ENCODE assay signal across 8 mouse cellular contexts in genomic region chr6:83108762-83109668, GRCm38 (mm10). TPM values are rescaled to one million over a fixed set of nuclear protein-coding genes. Genes with fewer than 3 reads are reported as not detected.
DNase-seq lines count a peak whose midpoint lies in the region; ATAC-seq lines count a peak whose summit lies in the region.

Gene Mrpl53, plus strand, starts transcription at chr6:83109040.

- no peaks in the 10 kb centered on the region for H3K36me3 ChIP-seq in intestine, embryonic 15.5 days

- peak within 1 kb of the TSS; percentile 80 for H3K4me3 ChIP-seq in intestine, embryonic 15.5 days (replicated peaks)

- intact Hi-C loops in left cerebral cortex, postnatal 36 days (cut with DNase I): no loop called here

- no peaks in the 10 kb centered on the region for H3K9me3 ChIP-seq in intestine, embryonic 15.5 days

- peak; percentile 86 for DNase-seq in adipocyte (ENCODE audit: low spot score)
- peak; percentile 89 for DNase-seq in embryo, embryonic 11 days
- DNase-seq in gastrocnemius, postnatal 4 days (ENCODE audit: low spot score in 2 of 2): peak; percentile 64 to 86
- peak; percentile 86 to 87 for DNase-seq in left cerebral cortex, postnatal 36 days (ENCODE audit: low spot score in 2 of 2)
- DNase-seq in mesoderm, embryonic 11.5 days (ENCODE audit: low read depth, low spot score): peak; percentile 72
- peak; percentile 86 for DNase-seq in right cerebral cortex, postnatal 25 days
- peak; percentile 81 for DNase-seq in urinary bladder, postnatal 25 days (ENCODE audit: low spot score)

- no peaks in the 10 kb centered on the region for H3K27me3 ChIP-seq in intestine, embryonic 15.5 days (replicated peaks)

- H3K4me2 ChIP-seq in intestine, embryonic 15.5 days (replicated peaks): peak within 1 kb of the TSS; percentile 64

- H3K4me1 ChIP-seq in intestine, embryonic 15.5 days (replicated peaks): peaks cover 12% of the 10 kb centered on the region

- H3K27ac ChIP-seq in intestine, embryonic 15.5 days: peak within 1 kb of the TSS; percentile 58

- WGBS in intestine, embryonic 15.5 days: under 1% methylated on average over 76 of the region's 76 CpGs

- peak within 1 kb of the TSS; percentile 91 for H3K9ac ChIP-seq in intestine, embryonic 15.5 days

- peak; percentile 91 for ATAC-seq in intestine, embryonic 15.5 days

RNA-seq across cellular contexts. Expression of gene Mrpl53, which starts in this region (rescaled TPM):
- 100 to 1,000 TPM in 1 of 2 experiments, 10 to 100 TPM in 1; 79.5 to 100 TPM for total RNA-seq in gastrocnemius, postnatal 4 days (2021)
- 123 and 135 TPM in 2 replicates for polyA plus RNA-seq in intestine, embryonic 15.5 days (2015; fragmentation: Nextera tagmentation; extraction: Ambion mirVana)
- 10 to 100 TPM; 54.4 to 58.7 TPM for total RNA-seq in left cerebral cortex, postnatal 36 days (2021)

Comparison
In these comparisons a context has a peak if more than half of its experiments do, and no peak if none do; other contexts are left out.
1. Peak in every context shown above with its lines: DNase-seq, ATAC-seq, H3K4me3 ChIP-seq and H3K27ac ChIP-seq.